Mouse (Mus musculus) midbrain, embryonic 12.5 days (tissue): ENCODE data around the gene Tmem132a. TPM values are rescaled to one million over a fixed set of nuclear protein-coding genes. Genes with fewer than 3 reads are reported as not detected.

Experiments
- ATAC-seq: fragments of 200-750 bp; cut with Nextera tagmentation; 2 replicates; pipeline ENCODE4 v1.8.0; 2017; ENCODE audit warnings: low read depth, moderate TSS enrichment, moderate library complexity; ENCODE audit not compliant: low FRiP score
- H3K27ac ChIP-seq: fragments of 300-500 bp; sonication (generic); replicated peaks from 2 replicates; pipeline ENCODE4 v1.5.1; 2016; ENCODE audit warnings: mild to moderate bottlenecking
- H3K27me3 ChIP-seq: fragments of 300-500 bp; sonication (generic); 2 replicates; pipeline ENCODE4 v1.6.1; 2016; ENCODE audit warnings: mild to moderate bottlenecking
- H3K36me3 ChIP-seq: fragments of 300-500 bp; sonication (generic); 2 replicates; pipeline ENCODE4 v1.6.1; 2016
- H3K4me1 ChIP-seq: fragments of 300-500 bp; sonication (generic); 2 replicates; pipeline ENCODE4 v1.6.1; 2016
- H3K4me2 ChIP-seq: fragments of 300-500 bp; sonication (generic); replicated peaks from 2 replicates; pipeline ENCODE4 v1.6.1; 2016; ENCODE audit warnings: mild to moderate bottlenecking, moderate library complexity
- H3K4me3 ChIP-seq: fragments of 300-500 bp; sonication (generic); 2 replicates; pipeline ENCODE4 v1.5.1; 2016; ENCODE audit warnings: mild to moderate bottlenecking
- H3K9ac ChIP-seq: fragments of 300-500 bp; sonication (generic); replicated peaks from 2 replicates; pipeline ENCODE4 v1.6.1; 2016; ENCODE audit warnings: mild to moderate bottlenecking, moderate library complexity
- H3K9me3 ChIP-seq: fragments of 300-500 bp; sonication (generic); 2 replicates; pipeline ENCODE4 v1.6.1; 2016; ENCODE audit warnings: mild to moderate bottlenecking
- WGBS: fragments of 180-500 bp; shearing (Covaris S2); methylation state at CpG from one replicate; pipeline ENCODE4 v1.1.7; 2016; 5-methylcytosine and 5-hydroxymethylcytosine counted together
- polyA plus RNA-seq: library from polyadenylated mRNA; unstranded; fragments of >200 nt; fragmentation: Nextera tagmentation; extraction: Ambion mirVana; gene quantifications from 2 replicates; pipeline ENCODE4 v1.2.1, GENCODE M21; 2016

The Tmem132a gene
- polyA plus RNA-seq, 1 experiment from 2014 or later, result 146 TPM

- no peak overlapping the region for H3K4me3 ChIP-seq
- no peaks in the 10 kb centered on the region for H3K27me3 ChIP-seq
- no peak overlapping the region for H3K27ac ChIP-seq
- peaks cover 52% of the 10 kb centered on the region for H3K36me3 ChIP-seq
- H3K4me1 ChIP-seq, result peaks cover 16% of the 10 kb centered on the region
- 87% methylated on average over 8 of the region's 8 CpGs for WGBS
- H3K4me2 ChIP-seq, result no peak overlapping the region
- no peak for ATAC-seq
- H3K9ac ChIP-seq, result no peak overlapping the region
- no peaks in the 10 kb centered on the region for H3K9me3 ChIP-seq
These were observed 27.8 kb upstream of the Tmem132a start for GRCm38 (mm10) chr19:10897491-10897890.

GRCm38 (mm10) chr19:10896849-10897248 is 27.1 kb upstream of the Tmem132a start:
- Histone ChIP-seq H3K27me3 (no peaks in the 10 kb centered on the region), H3K36me3 (peaks cover 45% of the 10 kb centered on the region), H3K27ac (no peak overlapping the region), H3K9ac (peak overlapping the region; percentile 89; the same call in 1 of the 2 replicates), H3K4me1 (peaks cover 16% of the 10 kb centered on the region), H3K4me2 (peak overlapping the region; percentile 84), H3K9me3 (no peaks in the 10 kb centered on the region), H3K4me3 (0 out of 2 replicates have a peak overlapping the region, but pooled peaks have one; percentile 90)
- 84% methylated on average over 7 of the region's 7 CpGs for WGBS
- ATAC-seq, result no peak

- peak overlapping the region; percentile 90 for H3K4me3 ChIP-seq
- H3K27me3 ChIP-seq, result no peaks in the 10 kb centered on the region
- peak overlapping the region; percentile 84 for H3K4me2 ChIP-seq
- H3K27ac ChIP-seq, result peak overlapping the region; percentile 92
- H3K4me1 ChIP-seq, result peaks cover 16% of the 10 kb centered on the region
- H3K36me3 ChIP-seq, result peaks cover 34% of the 10 kb centered on the region
- peak overlapping the region; percentile 89 for H3K9ac ChIP-seq
- no peak for ATAC-seq
- H3K9me3 ChIP-seq, result no peaks in the 10 kb centered on the region
- WGBS, result 3% methylated on average over 16 of the region's 16 CpGs
These were observed 26.0 kb upstream of the Tmem132a start for GRCm38 (mm10) chr19:10895708-10896107.

GRCm38 (mm10) chr19:10895016-10895528 is 25.3 kb upstream of the Tmem132a start, which contains the start of gene Prpf19:
TSS of gene Prpf19 (plus strand) at chr19:10895231.
- WGBS, result under 1% methylated on average over 43 of the region's 43 CpGs

GRCm38 (mm10) chr19:10892201-10892600 is 22.5 kb upstream of the Tmem132a start:
- Histone ChIP-seq H3K4me1 (peaks cover 16% of the 10 kb centered on the region), H3K36me3 (no peaks in the 10 kb centered on the region), H3K4me3 (no peak overlapping the region), H3K4me2 (no peak overlapping the region), H3K9ac (no peak overlapping the region), H3K27ac (no peak overlapping the region), H3K27me3 (no peaks in the 10 kb centered on the region), H3K9me3 (no peaks in the 10 kb centered on the region)
- ATAC-seq, result no peak
- 88% methylated on average over 3 of the region's 3 CpGs for WGBS

More at GRCm38 (mm10) chr19:10895016-10895528, 25.3 kb upstream of the Tmem132a start, which contains the start of gene Prpf19:
- peak within 1 kb of the TSS; percentile 92 for H3K27ac ChIP-seq
- H3K4me2 ChIP-seq, result peak within 1 kb of the TSS; percentile 84
- peaks cover 16% of the 10 kb centered on the region for H3K4me1 ChIP-seq
- H3K36me3 ChIP-seq, result peaks cover 27% of the 10 kb centered on the region
- H3K4me3 ChIP-seq, result peak within 1 kb of the TSS; percentile 90
- peak within 1 kb of the TSS; percentile 89 for H3K9ac ChIP-seq
- peak; percentile 96 for ATAC-seq
- H3K9me3 ChIP-seq, result no peaks in the 10 kb centered on the region
- H3K27me3 ChIP-seq, result no peaks in the 10 kb centered on the region

GRCm38 (mm10) chr19:10881426-10882154 is 11.8 kb upstream of the Tmem132a start, which contains the start of gene Tmem109:
TSS of gene Tmem109 (minus strand) at chr19:10882001.
- WGBS, result under 1% methylated on average over 49 of the region's 49 CpGs
- H3K9me3 ChIP-seq, result 0 out of 2 replicates have a peak, but pooled peaks cover 4% of the 10 kb centered on the region
- peaks cover 20% of the 10 kb centered on the region for H3K4me1 ChIP-seq
- peak within 1 kb of the TSS; percentile 86 for H3K4me2 ChIP-seq
- peak within 1 kb of the TSS; percentile 96 for H3K27ac ChIP-seq
- peak; percentile 94 for ATAC-seq
- H3K4me3 ChIP-seq, result peak within 1 kb of the TSS; percentile 53
- no peaks in the 10 kb centered on the region for H3K27me3 ChIP-seq
- H3K9ac ChIP-seq, result peak within 1 kb of the TSS; percentile 66
- no peaks in the 10 kb centered on the region for H3K36me3 ChIP-seq

- H3K4me2 ChIP-seq, result peak overlapping the region; percentile 86
- peaks cover 20% of the 10 kb centered on the region for H3K4me1 ChIP-seq
- H3K36me3 ChIP-seq, result no peaks in the 10 kb centered on the region
- no peak; the same call in 1 of the 2 replicates for ATAC-seq
- H3K9me3 ChIP-seq, result 0 out of 2 replicates have a peak, but pooled peaks cover 4% of the 10 kb centered on the region
- no peaks in the 10 kb centered on the region for H3K27me3 ChIP-seq
- peak overlapping the region; percentile 96 for H3K27ac ChIP-seq
- H3K4me3 ChIP-seq, result peak overlapping the region; percentile 53
- peak overlapping the region; percentile 66 for H3K9ac ChIP-seq
- 3% methylated on average over 14 of the region's 14 CpGs for WGBS
These were observed 11.3 kb upstream of the Tmem132a start for GRCm38 (mm10) chr19:10880975-10881425.

- Histone ChIP-seq H3K9me3 (0 out of 2 replicates have a peak, but pooled peaks cover 4% of the 10 kb centered on the region), H3K9ac (peak overlapping the region; percentile 66), H3K4me1 (peaks cover 20% of the 10 kb centered on the region), H3K4me2 (peak overlapping the region; percentile 86), H3K27ac (peak overlapping the region; percentile 96), H3K27me3 (no peaks in the 10 kb centered on the region), H3K4me3 (peak overlapping the region; percentile 53), H3K36me3 (no peaks in the 10 kb centered on the region)
- no peak; the same call in 1 of the 2 replicates for ATAC-seq
- whole genome bisulfite sequencing, result 50% methylated on average over 6 of the region's 7 CpGs
These were observed 10.6 kb upstream of the Tmem132a start for GRCm38 (mm10) chr19:10880085-10880974.

- no peak for ATAC-seq
- peaks cover 11% of the 10 kb centered on the region for H3K36me3 ChIP-seq
- 93% methylated on average over 7 of the region's 7 CpGs for WGBS
- H3K27me3 ChIP-seq, result no peaks in the 10 kb centered on the region
- H3K9ac ChIP-seq, result no peak overlapping the region
- no peak overlapping the region for H3K27ac ChIP-seq
- H3K9me3 ChIP-seq, result no peaks in the 10 kb centered on the region
- H3K4me1 ChIP-seq, result peaks cover 20% of the 10 kb centered on the region
- no peak overlapping the region for H3K4me3 ChIP-seq
- no peak overlapping the region for H3K4me2 ChIP-seq
These were observed 8.6 kb upstream of the Tmem132a start for GRCm38 (mm10) chr19:10878201-10878837.

- 0 out of 2 replicates have a peak overlapping the region, but pooled peaks have one; percentile 0 for H3K9ac ChIP-seq
- peaks cover 29% of the 10 kb centered on the region for H3K4me1 ChIP-seq
- ATAC-seq, result no peak
These were observed 1.7 kb upstream of the Tmem132a start for GRCm38 (mm10) chr19:10871328-10871961.

GRCm38 (mm10) chr19:10870676-10871075 is 936 bp upstream of the Tmem132a start:
- H3K4me3 ChIP-seq, result no peak overlapping the region
- peaks cover 29% of the 10 kb centered on the region for H3K4me1 ChIP-seq
- no peaks in the 10 kb centered on the region for H3K27me3 ChIP-seq
- no peaks in the 10 kb centered on the region for H3K9me3 ChIP-seq
- peaks cover 52% of the 10 kb centered on the region for H3K36me3 ChIP-seq
- H3K9ac ChIP-seq, result 0 out of 2 replicates have a peak overlapping the region, but pooled peaks have one; percentile 0
- no peak for ATAC-seq
- H3K27ac ChIP-seq, result no peak overlapping the region
- H3K4me2 ChIP-seq, result no peak overlapping the region
- 94% methylated on average over 3 of the region's 3 CpGs for WGBS

More at GRCm38 (mm10) chr19:10871328-10871961, 1.7 kb upstream of the Tmem132a start:
- H3K4me2 ChIP-seq, result no peak overlapping the region
- no peaks in the 10 kb centered on the region for H3K9me3 ChIP-seq
- 78% methylated on average over 14 of the region's 14 CpGs for WGBS
- peaks cover 44% of the 10 kb centered on the region for H3K36me3 ChIP-seq
- no peak overlapping the region for H3K27ac ChIP-seq
- H3K4me3 ChIP-seq, result no peak overlapping the region
- no peaks in the 10 kb centered on the region for H3K27me3 ChIP-seq
